Mouse (Mus musculus) ovary, adult 10 weeks (tissue): ENCODE data around the gene Cnot9. TPM values are rescaled to one million over a fixed set of nuclear protein-coding genes. Genes with fewer than 3 reads are reported as not detected.

Experiments used
- polyA plus RNA-seq: library from polyadenylated mRNA; stranded (reverse); fragments of 350-450 nt; fragmentation: Illumina TruSeq; extraction: RNeasy Lipid Tissue Mini Kit (QIAGEN cat#74804); gene quantifications from one replicate; pipeline ENCODE4 v1.2.3, GENCODE M21; 2014

Cnot9 gene
- 40.9 TPM for polyA plus RNA-seq

DNA sequence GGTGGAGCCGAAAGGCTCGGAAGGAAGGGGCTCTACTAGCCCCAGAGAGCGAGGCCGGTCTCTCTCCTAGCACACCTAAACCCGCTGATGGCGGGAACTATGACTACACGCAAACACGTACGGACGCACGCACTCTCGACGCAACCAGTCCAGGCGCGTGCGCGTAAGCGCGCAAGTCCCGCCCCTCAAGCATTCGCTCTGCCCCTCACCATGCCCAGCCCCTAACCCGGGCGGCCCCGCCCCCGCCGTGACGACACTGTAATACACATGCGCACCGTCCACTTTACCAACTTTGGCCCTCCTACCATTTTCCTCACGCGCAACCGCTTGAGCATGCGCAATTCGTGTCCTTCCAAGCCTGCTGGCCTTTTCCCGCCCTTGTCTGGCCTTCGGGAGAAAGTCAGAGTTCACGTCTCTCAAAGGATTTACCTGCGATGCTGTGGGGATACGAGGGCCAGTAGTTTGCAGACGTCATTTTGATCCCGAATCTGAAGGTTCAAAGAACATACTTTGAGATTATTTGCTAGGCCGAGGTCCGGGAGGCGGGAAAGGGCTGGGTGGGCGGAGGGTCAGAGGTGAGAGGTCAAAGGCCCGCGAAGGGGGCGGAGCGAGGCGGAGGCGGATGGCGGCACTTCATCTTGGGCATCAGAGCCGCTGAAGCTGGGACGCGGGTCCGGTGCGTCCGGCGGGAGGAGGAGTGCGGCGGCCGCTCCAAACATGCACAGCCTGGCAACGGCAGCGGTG, at the start of gene Cnot9:
TSS of gene Cnot9 (plus strand) at position 338 of the 744 bp plus-strand sequence.

DNA sequence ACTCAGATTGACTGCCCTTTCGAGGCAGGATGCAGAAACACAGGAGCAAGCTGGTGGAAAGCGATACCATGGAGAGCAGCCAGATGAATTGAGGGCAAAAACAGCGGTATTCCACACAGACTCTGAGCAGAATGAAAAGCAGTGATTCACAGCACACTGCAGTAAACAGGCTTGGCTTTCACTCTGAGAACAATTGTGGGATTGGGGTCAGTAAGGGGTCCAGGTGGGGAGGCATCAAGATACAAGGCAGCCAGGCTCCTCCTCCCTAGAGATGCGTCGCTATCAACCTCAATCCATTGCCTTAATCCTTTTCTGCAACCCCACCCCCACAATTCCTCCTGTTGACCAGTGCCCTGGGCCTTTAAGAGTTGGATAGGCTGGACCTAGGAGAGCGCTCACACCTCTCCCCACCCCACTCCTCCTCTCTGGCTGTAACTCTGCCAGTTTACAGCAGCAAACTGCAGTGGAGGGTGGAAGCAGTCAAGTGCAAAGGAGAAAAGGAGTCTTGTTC, 36.6 kb downstream of the Cnot9 start, which contains the start of gene Plcd4:
TSS of gene Plcd4 (plus strand) at position 438 of the 511 bp plus-strand sequence.

DNA sequence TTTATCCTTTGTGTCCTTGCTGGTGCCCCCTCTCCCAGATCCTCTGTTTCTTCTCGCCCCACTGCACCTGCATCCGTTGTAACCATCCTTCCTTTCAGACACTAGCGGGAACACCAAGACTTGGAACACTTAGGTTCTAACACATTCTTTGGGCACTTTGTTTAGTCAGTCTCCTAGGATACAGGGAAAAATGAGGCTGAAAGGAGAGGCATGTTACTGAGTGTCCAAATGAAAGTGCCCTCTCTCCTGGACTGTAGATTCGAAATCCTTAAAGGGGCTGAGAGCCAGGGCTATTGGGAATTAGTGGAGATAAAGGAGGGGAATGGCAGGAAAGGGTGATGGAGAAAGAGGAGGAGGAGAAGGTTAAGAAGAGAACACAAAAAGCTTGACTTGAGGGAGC, 38.3 kb downstream of the Cnot9 start, which contains the start of gene Usp37:
TSS of gene Usp37 (minus strand) at position 101 of the 400 bp plus-strand sequence.

Other genes with a start within 250 kb of the Cnot9 start
- gene Gpbar1, start 227.5 kb upstream of the Cnot9 start, polyA plus RNA-seq, result not detected
- gene Aamp, start 221.3 kb upstream of the Cnot9 start, polyA plus RNA-seq, result 2.7 TPM
- 1.7 TPM for gene Pnkd, start 221.1 kb upstream of the Cnot9 start, polyA plus RNA-seq
- gene Tmbim1, start 200.4 kb upstream of the Cnot9 start, polyA plus RNA-seq, result 23.4 TPM
- 0.66 TPM for gene Catip, start 143.9 kb upstream of the Cnot9 start, polyA plus RNA-seq
- 1.0 TPM for gene Slc11a1, start 130.9 kb upstream of the Cnot9 start, polyA plus RNA-seq
- 19.9 TPM for gene Ctdsp1, start 114.5 kb upstream of the Cnot9 start, polyA plus RNA-seq
- 0.83 TPM for gene Vil1, start 96.7 kb upstream of the Cnot9 start, polyA plus RNA-seq
- gene Plcd4, start 36.8 kb downstream of the Cnot9 start, polyA plus RNA-seq, result not detected
- 46.6 TPM for gene Usp37, start 38.2 kb downstream of the Cnot9 start, polyA plus RNA-seq
- 7.6 TPM for gene Zfp142, start 82.2 kb downstream of the Cnot9 start, polyA plus RNA-seq
- gene Bcs1l, start 82.2 kb downstream of the Cnot9 start, polyA plus RNA-seq, result 4.4 TPM
- gene Rnf25, start 95.3 kb downstream of the Cnot9 start, polyA plus RNA-seq, result 14.6 TPM
- gene Stk36, start 95.4 kb downstream of the Cnot9 start, polyA plus RNA-seq, result 4.6 TPM
- gene Ttll4, start 155.7 kb downstream of the Cnot9 start, polyA plus RNA-seq, result 39.3 TPM
- gene Cyp27a1, start 207.5 kb downstream of the Cnot9 start, polyA plus RNA-seq, result 2.5 TPM
- gene Prkag3, start 243.2 kb downstream of the Cnot9 start, polyA plus RNA-seq, result not detected